Mouse (Mus musculus) cortical plate, adult 2 months (tissue): Measurements from ENCODE around the gene Tango2.

ENCODE experiments used
- CTCF ChIP-seq: fragments of 200-500 bp; IDR thresholded peaks from 2 replicates; pipeline ENCODE4 v1.5.1; 2011; ENCODE audit warnings: mild to moderate bottlenecking, control low read depth, low read length; ENCODE audit not compliant: insufficient read depth; ENCODE audit errors: extremely low read depth
- POLR2A ChIP-seq: fragments of 200-500 bp; IDR thresholded peaks from 2 replicates; pipeline ENCODE4 v1.6.1; 2011; ENCODE audit warnings: mild to moderate bottlenecking, low read length, control low read depth; ENCODE audit not compliant: insufficient read depth; ENCODE audit errors: extremely low read depth

DNA sequence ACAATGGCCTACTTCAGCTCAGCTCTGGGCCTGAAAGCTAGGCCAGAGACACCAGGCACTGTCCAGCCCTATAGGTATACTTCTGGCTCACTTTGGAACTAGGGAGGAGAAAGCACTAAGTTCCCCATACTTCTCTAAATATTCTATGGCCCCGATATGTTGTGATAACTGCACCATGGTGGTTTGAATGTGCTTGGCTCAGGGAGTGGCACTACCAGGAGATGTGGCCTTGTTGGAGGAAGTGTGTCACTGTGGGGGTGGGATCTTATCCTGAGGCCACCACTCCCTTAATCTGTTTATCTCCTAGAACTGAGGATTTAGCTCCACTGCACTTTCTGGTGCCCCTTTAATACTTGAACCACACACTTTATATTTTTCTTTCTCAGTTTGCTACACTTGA, 39.7 kb downstream of the Tango2 start:
- TF ChIP-seq POLR2A (no peak), CTCF (no peak)
